Mouse (Mus musculus): ENCODE results near the gene Def8. TPM values are rescaled to one million over a fixed set of nuclear protein-coding genes. Genes with fewer than 3 reads are reported as not detected.

Gene Def8
- 13.5 and 14.9 TPM in 2 replicates for polyA plus RNA-seq (2012; rRNA removed)

- Histone ChIP-seq H3K27me3 (ENCODE audit: control insufficient read depth, insufficient read depth, low read length) (no peaks in the 10 kb centered on the region), H3K4me1 (ENCODE audit: control insufficient read depth, insufficient read depth, insufficient read length) (no peaks in the 10 kb centered on the region), H3K36me3 (ENCODE audit: control insufficient read depth, insufficient read depth, low read length) (no peaks in the 10 kb centered on the region), H3K4me3 (ENCODE audit: extremely low read depth, insufficient read depth, insufficient read length) (no peak within 1 kb of the TSS), H3K27ac (ENCODE audit: insufficient read depth, low read length) (no peak within 1 kb of the TSS)
- TF ChIP-seq CTCF (IDR thresholded peaks at IDR 0.05; ENCODE audit: extremely low read depth, insufficient read depth, insufficient read length, insufficient replicate concordance) (no peak), POLR2A (IDR thresholded peaks at IDR 0.05; ENCODE audit: low read depth, low read length) (no peak)
- WGBS, result 90% methylated on average over 7 of the region's 7 CpGs
- no peak for DNase-seq (ENCODE audit: low read depth in 1 of 2, low spot score in 2 of 2)
These were observed at the start of gene Def8 for GRCm38 (mm10) chr8:123423441-123423840. Gene Def8 (plus strand): TSS chr8:123423527.

GRCm38 (mm10) chr8:123374239-123374578 lies 49.1 kb upstream of the Def8 start:
- TF ChIP-seq POLR2A (IDR thresholded peaks at IDR 0.05; ENCODE audit: low read depth, low read length), result peak; percentile 24; the same call in 1 of the 2 replicates
- TF ChIP-seq CTCF (IDR thresholded peaks at IDR 0.05; ENCODE audit: extremely low read depth, insufficient read depth, insufficient read length, insufficient replicate concordance), result no peak
- WGBS, result under 1% methylated on average over 20 of the region's 20 CpGs
- peak; percentile 84 to 91 for DNase-seq (ENCODE audit: low read depth in 1 of 2, low spot score in 2 of 2)

GRCm38 (mm10) chr8:123375701-123376100 lies 47.6 kb upstream of the Def8 start:
- Histone ChIP-seq H3K27me3 (ENCODE audit: control insufficient read depth, insufficient read depth, low read length) (no peaks in the 10 kb centered on the region), H3K27ac (ENCODE audit: insufficient read depth, low read length) (no peak overlapping the region), H3K4me3 (ENCODE audit: extremely low read depth, insufficient read depth, insufficient read length) (no peak overlapping the region), H3K4me1 (ENCODE audit: control insufficient read depth, insufficient read depth, insufficient read length) (0 out of 2 replicates have a peak, but pooled peaks cover 2% of the 10 kb centered on the region), H3K36me3 (ENCODE audit: control insufficient read depth, insufficient read depth, low read length) (no peaks in the 10 kb centered on the region)
- WGBS, result 92% methylated on average over 10 of the region's 10 CpGs
- TF ChIP-seq CTCF (IDR thresholded peaks at IDR 0.05; ENCODE audit: extremely low read depth, insufficient read depth, insufficient read length, insufficient replicate concordance) (no peak), POLR2A (IDR thresholded peaks at IDR 0.05; ENCODE audit: low read depth, low read length) (no peak)
- no peak for DNase-seq (ENCODE audit: low read depth in 1 of 2, low spot score in 2 of 2)

More at GRCm38 (mm10) chr8:123374239-123374578, 49.1 kb upstream of the Def8 start:
- H3K27ac ChIP-seq (ENCODE audit: insufficient read depth, low read length), result peak overlapping the region; percentile 94
- 0 out of 2 replicates have a peak, but pooled peaks cover 2% of the 10 kb centered on the region for H3K4me1 ChIP-seq (ENCODE audit: control insufficient read depth, insufficient read depth, insufficient read length)
- peak overlapping the region; percentile 81 for H3K4me3 ChIP-seq (ENCODE audit: extremely low read depth, insufficient read depth, insufficient read length)
- H3K27me3 ChIP-seq (ENCODE audit: control insufficient read depth, insufficient read depth, low read length), result no peaks in the 10 kb centered on the region
- no peaks in the 10 kb centered on the region for H3K36me3 ChIP-seq (ENCODE audit: control insufficient read depth, insufficient read depth, low read length)

GRCm38 (mm10) chr8:123376106-123376505 lies 47.2 kb upstream of the Def8 start:
- no peaks in the 10 kb centered on the region for H3K27me3 ChIP-seq (ENCODE audit: control insufficient read depth, insufficient read depth, low read length)
- TF ChIP-seq CTCF (IDR thresholded peaks at IDR 0.05; ENCODE audit: extremely low read depth, insufficient read depth, insufficient read length, insufficient replicate concordance) (no peak), POLR2A (IDR thresholded peaks at IDR 0.05; ENCODE audit: low read depth, low read length) (no peak)
- no peak overlapping the region for H3K4me3 ChIP-seq (ENCODE audit: extremely low read depth, insufficient read depth, insufficient read length)
- 76% methylated on average over 8 of the region's 8 CpGs for WGBS
- H3K27ac ChIP-seq (ENCODE audit: insufficient read depth, low read length), result no peak overlapping the region
- DNase-seq (ENCODE audit: low read depth in 1 of 2, low spot score in 2 of 2), result no peak
- 0 out of 2 replicates have a peak, but pooled peaks cover 2% of the 10 kb centered on the region for H3K4me1 ChIP-seq (ENCODE audit: control insufficient read depth, insufficient read depth, insufficient read length)
- H3K36me3 ChIP-seq (ENCODE audit: control insufficient read depth, insufficient read depth, low read length), result no peaks in the 10 kb centered on the region

GRCm38 (mm10) chr8:123381711-123382110 lies 41.6 kb upstream of the Def8 start:
- Histone ChIP-seq H3K27me3 (ENCODE audit: control insufficient read depth, insufficient read depth, low read length) (no peaks in the 10 kb centered on the region), H3K27ac (ENCODE audit: insufficient read depth, low read length) (no peak overlapping the region), H3K4me1 (ENCODE audit: control insufficient read depth, insufficient read depth, insufficient read length) (no peaks in the 10 kb centered on the region), H3K36me3 (ENCODE audit: control insufficient read depth, insufficient read depth, low read length) (peaks cover 25% of the 10 kb centered on the region), H3K4me3 (ENCODE audit: extremely low read depth, insufficient read depth, insufficient read length) (no peak overlapping the region)
- 88% methylated on average over 4 of the region's 4 CpGs for WGBS
- TF ChIP-seq POLR2A (IDR thresholded peaks at IDR 0.05; ENCODE audit: low read depth, low read length) (no peak), CTCF (IDR thresholded peaks at IDR 0.05; ENCODE audit: extremely low read depth, insufficient read depth, insufficient read length, insufficient replicate concordance) (no peak)
- DNase-seq (ENCODE audit: low read depth in 1 of 2, low spot score in 2 of 2), result no peak

- WGBS, result 86% methylated on average over 8 of the region's 8 CpGs
- Histone ChIP-seq H3K27ac (ENCODE audit: insufficient read depth, low read length) (no peak overlapping the region), H3K27me3 (ENCODE audit: control insufficient read depth, insufficient read depth, low read length) (no peaks in the 10 kb centered on the region), H3K4me3 (ENCODE audit: extremely low read depth, insufficient read depth, insufficient read length) (no peak overlapping the region), H3K36me3 (ENCODE audit: control insufficient read depth, insufficient read depth, low read length) (peaks cover 29% of the 10 kb centered on the region), H3K4me1 (ENCODE audit: control insufficient read depth, insufficient read depth, insufficient read length) (no peaks in the 10 kb centered on the region)
- TF ChIP-seq CTCF (IDR thresholded peaks at IDR 0.05; ENCODE audit: extremely low read depth, insufficient read depth, insufficient read length, insufficient replicate concordance) (no peak), POLR2A (IDR thresholded peaks at IDR 0.05; ENCODE audit: low read depth, low read length) (no peak)
- DNase-seq (ENCODE audit: low read depth in 1 of 2, low spot score in 2 of 2), result no peak
These were observed 40.8 kb upstream of the Def8 start for GRCm38 (mm10) chr8:123382516-123382915.

- 70% methylated on average over 9 of the region's 9 CpGs for WGBS
- Histone ChIP-seq H3K4me3 (ENCODE audit: extremely low read depth, insufficient read depth, insufficient read length) (no peak overlapping the region), H3K36me3 (ENCODE audit: control insufficient read depth, insufficient read depth, low read length) (peaks cover 48% of the 10 kb centered on the region)
These were observed 38.3 kb upstream of the Def8 start for GRCm38 (mm10) chr8:123384883-123385540.

More at GRCm38 (mm10) chr8:123384883-123385540, 38.3 kb upstream of the Def8 start:
- DNase-seq (ENCODE audit: low read depth in 1 of 2, low spot score in 2 of 2), result peak; percentile 17 to 31
- no peaks in the 10 kb centered on the region for H3K4me1 ChIP-seq (ENCODE audit: control insufficient read depth, insufficient read depth, insufficient read length)
- no peak overlapping the region for H3K27ac ChIP-seq (ENCODE audit: insufficient read depth, low read length)
- no peaks in the 10 kb centered on the region for H3K27me3 ChIP-seq (ENCODE audit: control insufficient read depth, insufficient read depth, low read length)
- peak; percentile 22; the same call in 1 of the 2 replicates for TF ChIP-seq CTCF (IDR thresholded peaks at IDR 0.05; ENCODE audit: extremely low read depth, insufficient read depth, insufficient read length, insufficient replicate concordance)
- no peak for TF ChIP-seq POLR2A (IDR thresholded peaks at IDR 0.05; ENCODE audit: low read depth, low read length)

Data from spleen, adult 2 months (tissue).